Mouse (Mus musculus) forebrain, embryonic 11.5 days (tissue): ENCODE results near the gene Fam241a. TPM values are rescaled to one million over a fixed set of nuclear protein-coding genes. Genes with fewer than 3 reads are reported as not detected.

Experiments used
- ATAC-seq: fragments of 200-750 bp; cut with Nextera tagmentation; replicated peaks from 2 replicates; pipeline ENCODE4 v1.8.0; 2017; ENCODE audit warnings: moderate TSS enrichment; ENCODE audit not compliant: low FRiP score
- DNase-seq: peaks from one replicate; pipeline ENCODE4 v3.0.0-alpha.2; 2017; ENCODE audit warnings: low spot score
- H3K27ac ChIP-seq: fragments of 300-500 bp; sonication (generic); 2 replicates; pipeline ENCODE4 v1.5.1; 2014; ENCODE audit warnings: low read depth, low read length
- H3K27me3 ChIP-seq: fragments of 300-500 bp; sonication (generic); 2 replicates; pipeline ENCODE4 v1.6.1; 2014; ENCODE audit warnings: mild to moderate bottlenecking, low read length, mixed read lengths; ENCODE audit not compliant: control insufficient read depth, insufficient read depth
- H3K36me3 ChIP-seq: fragments of 300-500 bp; sonication (generic); 2 replicates; pipeline ENCODE4 v1.6.1; 2014; ENCODE audit warnings: mild to moderate bottlenecking, low read length, moderate library complexity, mixed read lengths; ENCODE audit not compliant: control insufficient read depth, insufficient read depth
- H3K4me1 ChIP-seq: fragments of 300-500 bp; sonication (generic); replicated peaks from 2 replicates; pipeline ENCODE4 v1.6.1; 2014; ENCODE audit warnings: low read length, mixed read lengths; ENCODE audit not compliant: control insufficient read depth, insufficient read depth
- H3K4me2 ChIP-seq: fragments of 300-500 bp; sonication (generic); 2 replicates; pipeline ENCODE4 v1.6.1; 2014; ENCODE audit warnings: low read depth, mild to moderate bottlenecking, low read length, moderate library complexity, mixed read lengths; ENCODE audit not compliant: severe bottlenecking
- H3K4me3 ChIP-seq: fragments of 300-500 bp; sonication (generic); 2 replicates; pipeline ENCODE4 v1.5.1; 2014; ENCODE audit warnings: low read depth, low read length
- H3K9ac ChIP-seq: fragments of 300-500 bp; sonication (generic); 2 replicates; pipeline ENCODE4 v1.6.1; 2014; ENCODE audit warnings: low read length
- H3K9me3 ChIP-seq: fragments of 300-500 bp; sonication (generic); 2 replicates; pipeline ENCODE4 v1.6.1; 2016; ENCODE audit warnings: low read length, mixed read lengths; ENCODE audit not compliant: control insufficient read depth
- WGBS: fragments of 180-500 bp; shearing (Covaris S2); extraction: QIAGEN DNeasy Blood & Tissue Kit; methylation state at CpG from one replicate; pipeline ENCODE4 v1.1.7; 2014; 5-methylcytosine and 5-hydroxymethylcytosine counted together
- polyA plus RNA-seq: library from polyadenylated mRNA; unstranded; fragments of >200 nt; fragmentation: Nextera tagmentation; extraction: Ambion mirVana; gene quantifications from 2 replicates; pipeline ENCODE4 v1.2.1, GENCODE M21; 2014

The Fam241a gene
- polyA plus RNA-seq, 1 experiment from 2014 or later = 4.6 TPM

- no peak overlapping the region for H3K9ac ChIP-seq
- no peak for ATAC-seq
- no peaks in the 10 kb centered on the region for H3K27me3 ChIP-seq
- peaks cover 3% of the 10 kb centered on the region; the same call in 1 of the 2 replicates for H3K36me3 ChIP-seq
- no peak overlapping the region for H3K4me2 ChIP-seq
- no peak overlapping the region for H3K27ac ChIP-seq
- 83% methylated on average over 1 of the region's 1 CpGs for WGBS
- H3K4me3 ChIP-seq = no peak overlapping the region
- no peaks in the 10 kb centered on the region for H3K9me3 ChIP-seq
- no peak for DNase-seq
- H3K4me1 ChIP-seq = 0 out of 2 replicates have a peak, but pooled peaks cover 2% of the 10 kb centered on the region
These were observed 75.7 kb downstream of the Fam241a start for GRCm38 (mm10) chr3:127820400-127820799.

Other genes starting within 250 kb of the Fam241a start
- gene Alpk1, start 115.8 kb downstream of the Fam241a start, polyA plus RNA-seq = 0.80 and 1.3 TPM in 2 replicates
- 2.9 and 3.2 TPM in 2 replicates for gene Tifa, start 106.5 kb downstream of the Fam241a start, polyA plus RNA-seq
- gene Ap1ar, start 58.8 kb downstream of the Fam241a start, polyA plus RNA-seq = 82.8 and 86.8 TPM in 2 replicates